Mouse (Mus musculus) gastrocnemius, postnatal 4 days (tissue): ENCODE measurements around the gene Cdhr3. TPM values are rescaled to one million over a fixed set of nuclear protein-coding genes. Genes with fewer than 3 reads are reported as not detected.

Source experiments
- DNase-seq, 2 experiments: peaks; one replicate each; pipeline ENCODE4 v3.0.0; 2021 to 2022; ENCODE audit warnings: low spot score in 2 of 2, mixed read lengths in 2 of 2
- total RNA-seq, 2 experiments: library from RNA; stranded (reverse); gene quantifications; 2 replicates each; pipeline ENCODE4 v1.2.3; 2021

Cdhr3 gene
- total RNA-seq, 2 experiments from 2014 or later: 4.0 to 4.9 TPM

GRCm38 (mm10) chr12:33035719-33036521 is 56.8 kb downstream of the Cdhr3 start:
- peak in 1 of 2 experiments; percentile 71 for DNase-seq

- no peak for DNase-seq
Measured at GRCm38 (mm10) chr12:33035089-33035718, 57.5 kb downstream of the Cdhr3 start.

- DNase-seq: peak in 1 of 2 experiments; percentile 62
Measured at GRCm38 (mm10) chr12:33034343-33035088, 58.2 kb downstream of the Cdhr3 start.

- no peak for DNase-seq
Measured at GRCm38 (mm10) chr12:33033221-33033620, 59.5 kb downstream of the Cdhr3 start.

- DNase-seq: no peak
Measured at GRCm38 (mm10) chr12:33030589-33030988, 62.1 kb downstream of the Cdhr3 start.

GRCm38 (mm10) chr12:33030066-33030465 is 62.6 kb downstream of the Cdhr3 start:
- DNase-seq: peak in 1 of 2 experiments; percentile 32

- no peak for DNase-seq
Measured at GRCm38 (mm10) chr12:33028708-33029107, 64.0 kb downstream of the Cdhr3 start.

GRCm38 (mm10) chr12:33028109-33028691 is 64.5 kb downstream of the Cdhr3 start:
- no peak for DNase-seq

GRCm38 (mm10) chr12:33027093-33027492 is 65.6 kb downstream of the Cdhr3 start:
- peak; percentile 56 to 75 for DNase-seq

GRCm38 (mm10) chr12:33024524-33024923 is 68.2 kb downstream of the Cdhr3 start:
- DNase-seq: no peak

GRCm38 (mm10) chr12:33021751-33022150 is 70.9 kb downstream of the Cdhr3 start:
- DNase-seq: no peak

- DNase-seq: no peak
Measured at GRCm38 (mm10) chr12:33021140-33021539, 71.5 kb downstream of the Cdhr3 start.

GRCm38 (mm10) chr12:33020011-33020410 is 72.7 kb downstream of the Cdhr3 start:
- DNase-seq: peak in 1 of 2 experiments; percentile 29

- DNase-seq: no peak
Measured at GRCm38 (mm10) chr12:33018601-33019000, 74.1 kb downstream of the Cdhr3 start.

GRCm38 (mm10) chr12:33016824-33017705 is 75.6 kb downstream of the Cdhr3 start:
- DNase-seq: no peak

- no peak for DNase-seq
Measured at GRCm38 (mm10) chr12:33015103-33015502, 77.6 kb downstream of the Cdhr3 start.

GRCm38 (mm10) chr12:33014050-33014796 is 78.5 kb downstream of the Cdhr3 start:
- no peak for DNase-seq

- peak in 1 of 2 experiments; percentile 34 for DNase-seq
Measured at GRCm38 (mm10) chr12:33010026-33010425, 82.6 kb downstream of the Cdhr3 start.

GRCm38 (mm10) chr12:33009206-33009966 is 83.3 kb downstream of the Cdhr3 start:
- DNase-seq: no peak
